Mouse (Mus musculus): ENCODE results near the gene Pde4c. TPM values are rescaled to one million over a fixed set of nuclear protein-coding genes. Genes with fewer than 3 reads are reported as not detected.
A peak's percentile ranks its signal among the peaks of the same experiment; 100 is the strongest.

Gene Pde4c
- polyA plus RNA-seq, 1 experiment from 2014 or later: 0.16 TPM

- H3K9ac ChIP-seq (ENCODE audit: low read length): no peak overlapping the region
- no peak overlapping the region for H3K4me3 ChIP-seq (ENCODE audit: low read depth, low read length)
- H3K9me3 ChIP-seq (ENCODE audit: control insufficient read depth, low read length): no peaks in the 10 kb centered on the region
- H3K27ac ChIP-seq (ENCODE audit: low read depth, low read length): no peak overlapping the region
- no peak for ATAC-seq (ENCODE audit: low FRiP score)
- no peaks in the 10 kb centered on the region for H3K36me3 ChIP-seq (ENCODE audit: control insufficient read depth, insufficient read depth, low read length)
- DNase-seq (ENCODE audit: low spot score, missing footprints): peak; percentile 93
- H3K27me3 ChIP-seq (ENCODE audit: control insufficient read depth, insufficient read depth, low read length): no peaks in the 10 kb centered on the region; the same call in 1 of the 2 replicates
- peaks cover 4% of the 10 kb centered on the region; the same call in 1 of the 2 replicates for H3K4me1 ChIP-seq (ENCODE audit: control insufficient read depth, insufficient read depth, low read length)
- 43% methylated on average over 11 of the region's 11 CpGs for WGBS
- no peak overlapping the region for H3K4me2 ChIP-seq
Measured at GRCm38 (mm10) chr8:70752000-70752764, 28.7 kb downstream of the Pde4c start.

GRCm38 (mm10) chr8:70753151-70753550 lies 29.6 kb downstream of the Pde4c start:
- no peak overlapping the region for H3K9ac ChIP-seq (ENCODE audit: low read length)
- no peaks in the 10 kb centered on the region for H3K27me3 ChIP-seq (ENCODE audit: control insufficient read depth, insufficient read depth, low read length)
- H3K9me3 ChIP-seq (ENCODE audit: control insufficient read depth, low read length): no peaks in the 10 kb centered on the region
- H3K36me3 ChIP-seq (ENCODE audit: control insufficient read depth, insufficient read depth, low read length): no peaks in the 10 kb centered on the region
- H3K4me1 ChIP-seq (ENCODE audit: control insufficient read depth, insufficient read depth, low read length): peaks cover 4% of the 10 kb centered on the region; the same call in 1 of the 2 replicates
- H3K4me3 ChIP-seq (ENCODE audit: low read depth, low read length): no peak overlapping the region
- WGBS: 36% methylated on average over 21 of the region's 21 CpGs
- ATAC-seq (ENCODE audit: low FRiP score) (no peak), DNase-seq (ENCODE audit: low spot score, missing footprints) (no peak)
- H3K27ac ChIP-seq (ENCODE audit: low read depth, low read length): no peak overlapping the region
- no peak overlapping the region for H3K4me2 ChIP-seq

GRCm38 (mm10) chr8:70754043-70754870 lies 30.7 kb downstream of the Pde4c start, which contains the start of gene Rab3a:
Gene Rab3a, plus strand, starts transcription at chr8:70754679.
- DNase-seq (ENCODE audit: low spot score, missing footprints) (peak; percentile 99), ATAC-seq (ENCODE audit: low FRiP score) (peak; percentile 98)
- H3K27ac ChIP-seq (ENCODE audit: low read depth, low read length): no peak within 1 kb of the TSS
- H3K4me1 ChIP-seq (ENCODE audit: control insufficient read depth, insufficient read depth, low read length): peaks cover 4% of the 10 kb centered on the region; the same call in 1 of the 2 replicates
- no peaks in the 10 kb centered on the region for H3K9me3 ChIP-seq (ENCODE audit: control insufficient read depth, low read length)
- H3K9ac ChIP-seq (ENCODE audit: low read length): peak within 1 kb of the TSS; percentile 65
- 8% methylated on average over 37 of the region's 37 CpGs for WGBS
- H3K4me3 ChIP-seq (ENCODE audit: low read depth, low read length): peak within 1 kb of the TSS; percentile 66
- no peaks in the 10 kb centered on the region for H3K36me3 ChIP-seq (ENCODE audit: control insufficient read depth, insufficient read depth, low read length)
- H3K4me2 ChIP-seq: peak within 1 kb of the TSS; percentile 88
- H3K27me3 ChIP-seq (ENCODE audit: control insufficient read depth, insufficient read depth, low read length): no peaks in the 10 kb centered on the region

- no peaks in the 10 kb centered on the region for H3K36me3 ChIP-seq (ENCODE audit: control insufficient read depth, insufficient read depth, low read length)
- no peak overlapping the region for H3K27ac ChIP-seq (ENCODE audit: low read depth, low read length)
- peak overlapping the region; percentile 88 for H3K4me2 ChIP-seq
- DNase-seq (ENCODE audit: low spot score, missing footprints) (peak; percentile 91), ATAC-seq (ENCODE audit: low FRiP score) (peak; percentile 25)
- WGBS: 17% methylated on average over 50 of the region's 50 CpGs
- peak overlapping the region; percentile 66 for H3K4me3 ChIP-seq (ENCODE audit: low read depth, low read length)
- no peaks in the 10 kb centered on the region for H3K9me3 ChIP-seq (ENCODE audit: control insufficient read depth, low read length)
- H3K27me3 ChIP-seq (ENCODE audit: control insufficient read depth, insufficient read depth, low read length): no peaks in the 10 kb centered on the region
- H3K9ac ChIP-seq (ENCODE audit: low read length): peak overlapping the region; percentile 65
- peaks cover 8% of the 10 kb centered on the region; the same call in 1 of the 2 replicates for H3K4me1 ChIP-seq (ENCODE audit: control insufficient read depth, insufficient read depth, low read length)
Measured at GRCm38 (mm10) chr8:70754871-70755660, 31.5 kb downstream of the Pde4c start.

- DNase-seq (ENCODE audit: low spot score, missing footprints): no peak
- no peak for ATAC-seq (ENCODE audit: low FRiP score)
- Histone ChIP-seq H3K4me3 (ENCODE audit: low read depth, low read length) (peak overlapping the region; percentile 66; the same call in 1 of the 2 replicates), H3K4me1 (ENCODE audit: control insufficient read depth, insufficient read depth, low read length) (peaks cover 11% of the 10 kb centered on the region; the same call in 1 of the 2 replicates), H3K27me3 (ENCODE audit: control insufficient read depth, insufficient read depth, low read length) (no peaks in the 10 kb centered on the region), H3K27ac (ENCODE audit: low read depth, low read length) (no peak overlapping the region), H3K36me3 (ENCODE audit: control insufficient read depth, insufficient read depth, low read length) (no peaks in the 10 kb centered on the region), H3K9me3 (ENCODE audit: control insufficient read depth, low read length) (no peaks in the 10 kb centered on the region), H3K9ac (ENCODE audit: low read length) (no peak overlapping the region), H3K4me2 (peak overlapping the region; percentile 9; the same call in 1 of the 2 replicates)
- 88% methylated on average over 24 of the region's 24 CpGs for WGBS
Measured at GRCm38 (mm10) chr8:70755661-70756475, 32.3 kb downstream of the Pde4c start.

- no peak overlapping the region for H3K4me3 ChIP-seq (ENCODE audit: low read depth, low read length)
- no peaks in the 10 kb centered on the region for H3K36me3 ChIP-seq (ENCODE audit: control insufficient read depth, insufficient read depth, low read length)
- no peak overlapping the region for H3K4me2 ChIP-seq
- no peaks in the 10 kb centered on the region for H3K9me3 ChIP-seq (ENCODE audit: control insufficient read depth, low read length)
- ATAC-seq (ENCODE audit: low FRiP score) (no peak), DNase-seq (ENCODE audit: low spot score, missing footprints) (no peak)
- no peaks in the 10 kb centered on the region for H3K27me3 ChIP-seq (ENCODE audit: control insufficient read depth, insufficient read depth, low read length)
- H3K9ac ChIP-seq (ENCODE audit: low read length): no peak overlapping the region
- WGBS: 91% methylated on average over 6 of the region's 6 CpGs
- no peak overlapping the region for H3K27ac ChIP-seq (ENCODE audit: low read depth, low read length)
- H3K4me1 ChIP-seq (ENCODE audit: control insufficient read depth, insufficient read depth, low read length): peaks cover 11% of the 10 kb centered on the region; the same call in 1 of the 2 replicates
Measured at GRCm38 (mm10) chr8:70756476-70757040, 33.0 kb downstream of the Pde4c start.

GRCm38 (mm10) chr8:70757523-70758307 lies 34.2 kb downstream of the Pde4c start:
- no peaks in the 10 kb centered on the region for H3K27me3 ChIP-seq (ENCODE audit: control insufficient read depth, insufficient read depth, low read length)
- no peaks in the 10 kb centered on the region for H3K9me3 ChIP-seq (ENCODE audit: control insufficient read depth, low read length)
- H3K27ac ChIP-seq (ENCODE audit: low read depth, low read length): no peak overlapping the region
- no peak for DNase-seq (ENCODE audit: low spot score, missing footprints)
- H3K9ac ChIP-seq (ENCODE audit: low read length): no peak overlapping the region
- no peak for ATAC-seq (ENCODE audit: low FRiP score)
- peaks cover 11% of the 10 kb centered on the region; the same call in 1 of the 2 replicates for H3K4me1 ChIP-seq (ENCODE audit: control insufficient read depth, insufficient read depth, low read length)
- no peak overlapping the region for H3K4me3 ChIP-seq (ENCODE audit: low read depth, low read length)
- H3K4me2 ChIP-seq: no peak overlapping the region
- no peaks in the 10 kb centered on the region for H3K36me3 ChIP-seq (ENCODE audit: control insufficient read depth, insufficient read depth, low read length)
- WGBS: 72% methylated on average over 22 of the region's 22 CpGs
